Mouse (Mus musculus) bone marrow, adult 2 months (tissue): ENCODE data around the gene Atf4. TPM values are rescaled to one million over a fixed set of nuclear protein-coding genes. Genes with fewer than 3 reads are reported as not detected.

ENCODE experiments used
- H3K27ac ChIP-seq: fragments of 200-500 bp; 2 replicates; pipeline ENCODE4 v1.5.1; 2012; ENCODE audit warnings: low read depth, mild to moderate bottlenecking, control low read depth, inconsistent platforms, low read length; ENCODE audit not compliant: control insufficient read depth, poor library complexity, insufficient read depth
- H3K4me1 ChIP-seq: fragments of 200-500 bp; 2 replicates; pipeline ENCODE4 v1.6.1; 2011; ENCODE audit warnings: low read length; ENCODE audit not compliant: control insufficient read depth, insufficient read depth
- H3K4me3 ChIP-seq: fragments of 200-500 bp; replicated peaks from 2 replicates; pipeline ENCODE3; 2011; ENCODE audit warnings: mild to moderate bottlenecking, low read depth, low read length, control low read depth; ENCODE audit not compliant: control insufficient read depth
- CTCF ChIP-seq: fragments of 200-500 bp; IDR thresholded peaks from 2 replicates; pipeline ENCODE4 v1.5.1; 2011; ENCODE audit warnings: low read length, control low read depth; ENCODE audit not compliant: control insufficient read depth, insufficient read depth
- POLR2A ChIP-seq: fragments of 200-500 bp; IDR thresholded peaks from 2 replicates; pipeline ENCODE4 v1.6.1; 2011; ENCODE audit warnings: low read depth, mild to moderate bottlenecking, control low read depth, low read length, borderline replicate concordance; ENCODE audit not compliant: control insufficient read depth
- WGBS: fragments of 180-500 bp; shearing (Covaris S2); methylation state at CpG from one replicate; pipeline ENCODE4 v1.1.7; 2018; 5-methylcytosine and 5-hydroxymethylcytosine counted together
- polyA plus RNA-seq: library from polyadenylated mRNA; stranded (reverse); fragments of >200 nt; gene quantifications from 2 replicates; pipeline ENCODE4 v1.2.4, GENCODE M21; 2011; ENCODE audit warnings: low replicate concordance; ENCODE audit not compliant: missing spikeins, insufficient read depth, insufficient read length

Gene Atf4
- polyA plus RNA-seq, 1 experiment, result 248 TPM

GRCm38 (mm10) chr15:80256242-80256641, 1.3 kb downstream of the Atf4 start:
- Histone ChIP-seq H3K4me3 (peak overlapping the region; percentile 91), H3K27ac (peak overlapping the region; percentile 76), H3K4me1 (peaks cover 1% of the 10 kb centered on the region; the same call in 1 of the 2 replicates)
- 8% methylated on average over 16 of the region's 16 CpGs for WGBS
- TF ChIP-seq CTCF, result no peak
- TF ChIP-seq POLR2A, result no peak

- TF ChIP-seq POLR2A (no peak), CTCF (no peak)
- Histone ChIP-seq H3K27ac (peak overlapping the region; percentile 76), H3K4me3 (peak overlapping the region; percentile 91), H3K4me1 (peaks cover 1% of the 10 kb centered on the region; the same call in 1 of the 2 replicates)
- 54% methylated on average over 12 of the region's 12 CpGs for WGBS
Measured at GRCm38 (mm10) chr15:80256656-80257601, 1.9 kb downstream of the Atf4 start.

- 34% methylated on average over 4 of the region's 4 CpGs for WGBS
- Histone ChIP-seq H3K4me1 (peaks cover 1% of the 10 kb centered on the region; the same call in 1 of the 2 replicates), H3K4me3 (no peak overlapping the region), H3K27ac (peak overlapping the region; percentile 62)
- TF ChIP-seq CTCF, result no peak
- no peak for TF ChIP-seq POLR2A
Measured at GRCm38 (mm10) chr15:80257602-80258239, 2.7 kb downstream of the Atf4 start.

GRCm38 (mm10) chr15:80258240-80259170, 3.5 kb downstream of the Atf4 start:
- H3K27ac ChIP-seq, result peak overlapping the region; percentile 62
- TF ChIP-seq CTCF, result no peak
- TF ChIP-seq POLR2A, result no peak
- WGBS, result 57% methylated on average over 11 of the region's 11 CpGs
- peaks cover 1% of the 10 kb centered on the region; the same call in 1 of the 2 replicates for H3K4me1 ChIP-seq
- no peak overlapping the region for H3K4me3 ChIP-seq

- H3K4me1 ChIP-seq, result peaks cover 1% of the 10 kb centered on the region; the same call in 1 of the 2 replicates
- no peak overlapping the region for H3K4me3 ChIP-seq
- no peak overlapping the region for H3K27ac ChIP-seq
- 87% methylated on average over 8 of the region's 8 CpGs for WGBS
- TF ChIP-seq POLR2A (no peak), CTCF (no peak)
Measured at GRCm38 (mm10) chr15:80259406-80260045, 4.5 kb downstream of the Atf4 start.

- 13% methylated on average over 3 of the region's 3 CpGs for WGBS
- no peak overlapping the region for H3K4me3 ChIP-seq
- H3K4me1 ChIP-seq, result peaks cover 1% of the 10 kb centered on the region; the same call in 1 of the 2 replicates
- TF ChIP-seq CTCF (peak; percentile 99), POLR2A (peak; percentile 23; the same call in 1 of the 2 replicates)
- no peak overlapping the region for H3K27ac ChIP-seq
Measured at GRCm38 (mm10) chr15:80260677-80261076, 5.7 kb downstream of the Atf4 start.

- WGBS, result 90% methylated on average over 7 of the region's 7 CpGs
- Histone ChIP-seq H3K27ac (no peak overlapping the region), H3K4me1 (peaks cover 1% of the 10 kb centered on the region; the same call in 1 of the 2 replicates), H3K4me3 (no peak overlapping the region)
- TF ChIP-seq CTCF (no peak), POLR2A (no peak)
Measured at GRCm38 (mm10) chr15:80261100-80261499, 6.1 kb downstream of the Atf4 start.
